Mouse (Mus musculus): ENCODE measurements around the gene Zfp296.

GRCm38 (mm10) chr7:19558965-19559364 lies 18.1 kb upstream of the Zfp296 start:
- TF ChIP-seq EP300 (IDR thresholded peaks at IDR 0.05; ENCODE audit: low read depth) (no peak), CTCF (IDR thresholded peaks at IDR 0.05; ENCODE audit: low read depth) (peak; percentile 71)

Measured in liver, postnatal 0 days (tissue).